Mouse (Mus musculus) G1E (cell line): ENCODE data around the gene Pdf. TPM values are rescaled to one million over a fixed set of nuclear protein-coding genes. Genes with fewer than 3 reads are reported as not detected.

Source experiments
- ATAC-seq: 2 replicates; pipeline ENCODE4 v1.8.0; 2016; ENCODE audit warnings: mild to moderate bottlenecking; ENCODE audit not compliant: insufficient number of reproducible peaks, poor library complexity, low FRiP score, severe bottlenecking; ENCODE audit errors: extremely low read depth
- DNase-seq: peaks from one replicate; pipeline ENCODE4 v3.0.0; 2012; ENCODE audit warnings: low spot score
- H3K27me3 ChIP-seq: 2 replicates; pipeline ENCODE4 v1.6.1; 2012; ENCODE audit warnings: mild to moderate bottlenecking, low read length, inconsistent platforms; ENCODE audit not compliant: insufficient read depth
- H3K36me3 ChIP-seq: replicated peaks from 2 replicates; pipeline ENCODE3; 2012; ENCODE audit warnings: mild to moderate bottlenecking, inconsistent platforms
- H3K4me1 ChIP-seq: 2 replicates; pipeline ENCODE4 v1.6.1; 2012; ENCODE audit warnings: low read depth, low read length, inconsistent platforms, mixed read lengths; ENCODE audit not compliant: insufficient read depth
- H3K4me3 ChIP-seq: 2 replicates; pipeline ENCODE4 v1.5.1; 2012; ENCODE audit warnings: low read depth, mild to moderate bottlenecking, inconsistent platforms, low read length, moderate library complexity, mixed read lengths
- H3K9me3 ChIP-seq: replicated peaks from 2 replicates; pipeline ENCODE4 v1.6.1; 2012; ENCODE audit warnings: inconsistent platforms
- CTCF ChIP-seq: IDR thresholded peaks from 2 replicates; pipeline ENCODE4 v1.5.1; 2012; ENCODE audit warnings: low read depth, low read length, inconsistent platforms, mixed read lengths
- GATA1 ChIP-seq: IDR thresholded peaks from 2 replicates; pipeline ENCODE4 v1.6.1; 2012; ENCODE audit warnings: borderline replicate concordance, low read length, inconsistent platforms, mixed read lengths
- GATA2 ChIP-seq: IDR thresholded peaks from 2 replicates; pipeline ENCODE4 v1.6.1; 2012; ENCODE audit warnings: low read depth, low read length, inconsistent platforms, borderline replicate concordance
- POLR2AphosphoS5 ChIP-seq: IDR thresholded peaks from 2 replicates; pipeline ENCODE4 v1.6.1; 2012; ENCODE audit warnings: low read depth, low read length, inconsistent platforms; ENCODE audit not compliant: insufficient replicate concordance
- TAL1 ChIP-seq: conservative IDR thresholded peaks from 2 replicates; pipeline ENCODE4 v1.6.1; 2012; ENCODE audit warnings: low read depth, low read length, inconsistent platforms, mixed read lengths
- polyA plus RNA-seq: library from polyadenylated mRNA; stranded (reverse); fragments of >175 nt; gene quantifications from 2 replicates; pipeline ENCODE4 v1.2.3, GENCODE M21; 2012
- total RNA-seq, 2 experiments: library from RNA; stranded (forward) in 1 of 2; stranded (reverse) in 1 of 2; fragments of 200-1000 nt in 1 of 2; fragments of >200 nt in 1 of 2; fragmentation: Nextera tagmentation in 1 of 2; gene quantifications; 2 replicates each; pipeline ENCODE4 v1.2.3; 2014 to 2017

Gene Pdf
- total RNA-seq (2014; fragmentation: Nextera tagmentation) (16.6 and 22.1 TPM in 2 replicates), total RNA-seq (2017) (24.0 and 26.2 TPM in 2 replicates), polyA plus RNA-seq (9.5 and 11.7 TPM in 2 replicates)

GRCm38 (mm10) chr8:107048061-107048941 lies at the start of gene Pdf:
TSS of gene Pdf (minus strand) at chr8:107048614.
- peaks cover 97% of the 10 kb centered on the region for H3K36me3 ChIP-seq
- H3K4me1 ChIP-seq = peaks cover 64% of the 10 kb centered on the region
- H3K9me3 ChIP-seq = no peaks in the 10 kb centered on the region
- TF ChIP-seq CTCF (no peak), GATA2 (no peak), GATA1 (no peak), TAL1 (no peak), POLR2AphosphoS5 (no peak)
- ATAC-seq (peak; percentile 66), DNase-seq (peak; percentile 71)
- H3K4me3 ChIP-seq = peak within 1 kb of the TSS; percentile 80
- H3K27me3 ChIP-seq = no peaks in the 10 kb centered on the region

GRCm38 (mm10) chr8:107096366-107097036 lies 48.1 kb upstream of the Pdf start, which contains the start of gene Terf2:
TSS of gene Terf2 (minus strand) at chr8:107096547.
- H3K4me1 ChIP-seq = peaks cover 30% of the 10 kb centered on the region
- peaks cover 33% of the 10 kb centered on the region for H3K36me3 ChIP-seq
- ATAC-seq (peak; percentile 84), DNase-seq (peak; percentile 83)
- H3K9me3 ChIP-seq = no peaks in the 10 kb centered on the region
- no peak for TF ChIP-seq TAL1
- no peak for TF ChIP-seq POLR2AphosphoS5
- no peak for TF ChIP-seq CTCF
- no peak for TF ChIP-seq GATA2
- no peak for TF ChIP-seq GATA1
- H3K4me3 ChIP-seq = peak within 1 kb of the TSS; percentile 92
- peaks cover 8% of the 10 kb centered on the region; the same call in 1 of the 2 replicates for H3K27me3 ChIP-seq

- DNase-seq (peak; percentile 33), ATAC-seq (no peak)
- Histone ChIP-seq H3K4me1 (peaks cover 30% of the 10 kb centered on the region), H3K36me3 (peaks cover 38% of the 10 kb centered on the region), H3K9me3 (no peaks in the 10 kb centered on the region), H3K27me3 (peaks cover 6% of the 10 kb centered on the region; the same call in 1 of the 2 replicates), H3K4me3 (peak overlapping the region; percentile 92)
- no peak for TF ChIP-seq POLR2AphosphoS5
- no peak for TF ChIP-seq GATA2
- no peak for TF ChIP-seq GATA1
- no peak for TF ChIP-seq TAL1
- TF ChIP-seq CTCF = no peak
These were observed 47.4 kb upstream of the Pdf start for GRCm38 (mm10) chr8:107095717-107096365.

GRCm38 (mm10) chr8:107090531-107090930 lies 42.1 kb upstream of the Pdf start:
- DNase-seq (no peak), ATAC-seq (no peak)
- no peak for TF ChIP-seq CTCF
- TF ChIP-seq GATA1 = no peak
- no peak for TF ChIP-seq TAL1
- TF ChIP-seq GATA2 = no peak
- TF ChIP-seq POLR2AphosphoS5 = no peak
- H3K4me1 ChIP-seq = peaks cover 22% of the 10 kb centered on the region
- H3K9me3 ChIP-seq = no peaks in the 10 kb centered on the region
- no peak overlapping the region for H3K4me3 ChIP-seq
- peaks cover 88% of the 10 kb centered on the region for H3K36me3 ChIP-seq
- H3K27me3 ChIP-seq = no peaks in the 10 kb centered on the region

- ATAC-seq (no peak), DNase-seq (no peak)
- Histone ChIP-seq H3K27me3 (no peaks in the 10 kb centered on the region), H3K4me3 (no peak overlapping the region), H3K9me3 (no peaks in the 10 kb centered on the region), H3K4me1 (peaks cover 6% of the 10 kb centered on the region), H3K36me3 (peaks cover 85% of the 10 kb centered on the region)
- TF ChIP-seq POLR2AphosphoS5 (no peak), GATA1 (no peak), TAL1 (no peak), CTCF (no peak), GATA2 (no peak)
These were observed 40.2 kb upstream of the Pdf start for GRCm38 (mm10) chr8:107088526-107089063.
